Mouse (Mus musculus): ENCODE results near the gene Tanc2.

- TF ChIP-seq GATA1 (IDR thresholded peaks at IDR 0.05; ENCODE audit: borderline replicate concordance, low read length), result no peak
- no peak for TF ChIP-seq FLI1 (IDR thresholded peaks at IDR 0.05; ENCODE audit: low read length)
These were observed 363.2 kb downstream of the Tanc2 start, which contains the start of gene Cyb561 for GRCm38 (mm10) chr11:105952911-105953386.

Measured in megakaryocyte, embryonic 14.5 days (primary cell).